Mouse (Mus musculus): ENCODE measurements at regions not wholly inside any gene's neighbourhood (a gene's known extent, or its start where the extent isn't known, plus 50 kb on each side); places are given as distances from the start of the nearest gene placed in this dataset.

DNA sequence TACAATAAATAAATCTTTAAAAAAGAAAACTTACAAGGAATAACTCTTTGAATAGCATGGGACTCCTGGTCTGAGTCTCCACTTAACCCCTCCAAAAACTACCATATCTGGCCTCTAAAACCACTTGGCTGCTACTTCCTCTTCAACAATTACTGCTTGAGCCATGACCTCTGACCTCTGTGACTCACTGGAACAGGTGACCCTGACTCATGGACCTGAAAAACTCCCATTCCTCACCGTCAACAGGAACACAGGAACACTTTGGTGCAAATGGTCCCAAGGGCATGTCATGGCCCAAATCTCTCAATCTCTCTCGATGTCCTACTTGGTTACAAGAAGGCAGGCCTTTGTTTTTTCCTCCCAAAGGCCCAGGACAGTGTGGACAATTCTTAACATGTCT lies 145.1 kb downstream of the Basp1 start:
- Histone ChIP-seq H3K4me2 (ENCODE audit: low read depth, low read length) (no peak overlapping the region), H3K27me3 (ENCODE audit: control insufficient read depth, insufficient read depth, low read length) (no peaks in the 10 kb centered on the region), H3K36me3 (ENCODE audit: control insufficient read depth, insufficient read depth) (no peaks in the 10 kb centered on the region), H3K9me3 (replicated peaks; ENCODE audit: control insufficient read depth, low read length) (no peaks in the 10 kb centered on the region), H3K27ac (ENCODE audit: low read length) (no peak overlapping the region), H3K4me3 (ENCODE audit: low read length) (no peak overlapping the region), H3K9ac (ENCODE audit: low read length) (no peak overlapping the region), H3K4me1 (ENCODE audit: control insufficient read depth, insufficient read depth, low read length) (no peaks in the 10 kb centered on the region)
- WGBS: 62% methylated on average over 2 of the region's 2 CpGs
- no peak for ATAC-seq (replicated peaks; ENCODE audit: extremely low read depth, insufficient read depth, low FRiP score)

DNA sequence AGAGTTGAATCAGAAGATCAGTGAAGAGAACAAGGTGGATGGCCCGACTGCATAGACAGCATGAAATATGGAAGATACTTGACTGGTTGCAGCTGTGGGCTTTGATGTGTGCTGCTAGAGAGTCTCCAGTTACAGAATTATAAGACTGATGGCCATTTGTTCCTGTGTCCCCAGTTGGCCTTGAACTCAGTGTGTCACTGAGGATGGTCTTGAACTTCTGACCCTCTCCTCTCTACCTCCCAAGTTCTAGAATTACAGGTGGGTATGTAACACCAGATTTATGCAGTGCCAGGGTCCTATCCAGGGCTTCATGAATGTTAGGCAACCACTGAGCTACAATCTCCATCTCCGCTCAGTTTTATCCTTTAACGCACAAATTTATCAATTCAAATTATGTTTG lies 146.1 kb downstream of the Basp1 start:
- Histone ChIP-seq H3K27ac (ENCODE audit: low read length) (no peak overlapping the region), H3K9ac (ENCODE audit: low read length) (no peak overlapping the region), H3K27me3 (ENCODE audit: control insufficient read depth, insufficient read depth, low read length) (no peaks in the 10 kb centered on the region), H3K4me2 (ENCODE audit: low read depth, low read length) (no peak overlapping the region), H3K4me3 (ENCODE audit: low read length) (no peak overlapping the region), H3K4me1 (ENCODE audit: control insufficient read depth, insufficient read depth, low read length) (no peaks in the 10 kb centered on the region), H3K9me3 (replicated peaks; ENCODE audit: control insufficient read depth, low read length) (no peaks in the 10 kb centered on the region), H3K36me3 (ENCODE audit: control insufficient read depth, insufficient read depth) (no peaks in the 10 kb centered on the region)
- ATAC-seq (replicated peaks; ENCODE audit: extremely low read depth, insufficient read depth, low FRiP score): no peak
- 88% methylated on average over 3 of the region's 3 CpGs for WGBS

DNA sequence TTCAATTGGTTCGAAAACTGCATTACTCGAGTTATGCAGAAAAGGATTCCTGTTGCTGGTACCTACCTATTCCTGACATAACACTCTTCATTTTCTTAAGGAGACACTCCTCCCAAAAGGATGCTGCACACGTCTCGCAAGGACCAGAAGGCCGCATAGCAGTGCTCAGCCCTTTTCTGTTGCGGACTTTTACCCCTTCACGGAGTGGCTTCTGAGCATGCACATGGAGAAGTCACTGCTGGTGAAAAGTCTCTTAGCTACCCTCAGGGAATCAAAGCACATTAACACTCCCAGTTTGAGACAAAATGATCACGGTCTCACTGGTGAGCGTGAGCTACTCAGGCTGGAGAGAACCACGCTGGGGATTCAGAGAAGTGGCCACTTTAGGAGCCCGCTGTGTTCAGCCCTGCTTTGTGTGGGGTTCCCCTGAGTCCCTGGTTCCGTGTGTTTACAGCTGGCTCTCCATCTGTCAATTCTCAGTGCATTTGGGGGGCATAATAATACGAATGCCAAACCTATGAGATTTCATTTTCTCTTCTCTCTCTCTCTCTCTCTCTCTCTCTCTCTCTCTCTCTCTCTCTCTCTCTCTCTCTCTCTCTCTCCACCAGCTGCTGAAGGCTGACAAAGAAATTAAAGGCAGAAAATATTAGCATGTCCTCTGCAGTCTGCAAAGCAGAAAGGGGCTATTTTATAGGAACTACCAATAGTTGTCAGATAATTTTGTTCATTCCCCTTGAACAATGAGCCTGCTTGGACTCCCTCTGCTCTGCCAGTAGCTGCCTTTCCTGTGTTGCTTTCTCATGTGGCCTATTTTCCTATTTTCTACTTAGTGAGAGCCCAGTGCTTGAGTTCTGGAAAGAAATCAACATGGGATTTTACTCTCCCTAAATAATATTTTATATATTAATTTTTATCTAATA lies 160.7 kb downstream of the Basp1 start:
- H3K4me2 ChIP-seq (ENCODE audit: low read depth, low read length): no peak overlapping the region
- no peaks in the 10 kb centered on the region for H3K4me1 ChIP-seq (ENCODE audit: control insufficient read depth, insufficient read depth, low read length)
- no peaks in the 10 kb centered on the region for H3K27me3 ChIP-seq (ENCODE audit: control insufficient read depth, insufficient read depth, low read length)
- H3K27ac ChIP-seq (ENCODE audit: low read length): no peak overlapping the region
- 70% methylated on average over 13 of the region's 13 CpGs for WGBS
- no peak overlapping the region for H3K4me3 ChIP-seq (ENCODE audit: low read length)
- no peak overlapping the region for H3K9ac ChIP-seq (ENCODE audit: low read length)
- H3K36me3 ChIP-seq (ENCODE audit: control insufficient read depth, insufficient read depth): no peaks in the 10 kb centered on the region
- H3K9me3 ChIP-seq (replicated peaks; ENCODE audit: control insufficient read depth, low read length): no peaks in the 10 kb centered on the region
- ATAC-seq (replicated peaks; ENCODE audit: extremely low read depth, insufficient read depth, low FRiP score): no peak

DNA sequence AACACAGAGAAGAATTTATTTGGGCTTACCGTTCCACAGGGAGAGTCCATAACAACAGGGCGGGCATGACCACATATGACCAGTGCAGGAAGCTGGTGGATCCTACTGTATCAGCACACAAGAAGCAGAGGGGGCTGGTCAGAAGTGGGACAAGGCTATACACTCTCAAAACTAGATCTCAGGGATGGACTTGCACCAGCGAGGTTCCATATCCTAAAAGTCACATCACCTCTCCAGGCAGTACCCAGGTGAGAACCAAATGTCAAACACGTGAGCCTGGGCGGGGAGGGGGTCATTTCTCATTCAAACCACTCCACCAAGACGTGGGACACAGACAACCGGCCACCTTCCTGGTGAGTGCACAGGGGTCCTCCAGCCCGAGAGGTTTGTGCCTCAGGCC lies 167.9 kb downstream of the Basp1 start:
- no peaks in the 10 kb centered on the region for H3K9me3 ChIP-seq (replicated peaks; ENCODE audit: control insufficient read depth, low read length)
- 80% methylated on average over 8 of the region's 8 CpGs for WGBS
- no peaks in the 10 kb centered on the region for H3K27me3 ChIP-seq (ENCODE audit: control insufficient read depth, insufficient read depth, low read length)
- H3K4me2 ChIP-seq (ENCODE audit: low read depth, low read length): no peak overlapping the region
- no peaks in the 10 kb centered on the region for H3K4me1 ChIP-seq (ENCODE audit: control insufficient read depth, insufficient read depth, low read length)
- H3K36me3 ChIP-seq (ENCODE audit: control insufficient read depth, insufficient read depth): no peaks in the 10 kb centered on the region
- no peak for ATAC-seq (replicated peaks; ENCODE audit: extremely low read depth, insufficient read depth, low FRiP score)
- H3K9ac ChIP-seq (ENCODE audit: low read length): no peak overlapping the region
- H3K4me3 ChIP-seq (ENCODE audit: low read length): no peak overlapping the region
- H3K27ac ChIP-seq (ENCODE audit: low read length): no peak overlapping the region

DNA sequence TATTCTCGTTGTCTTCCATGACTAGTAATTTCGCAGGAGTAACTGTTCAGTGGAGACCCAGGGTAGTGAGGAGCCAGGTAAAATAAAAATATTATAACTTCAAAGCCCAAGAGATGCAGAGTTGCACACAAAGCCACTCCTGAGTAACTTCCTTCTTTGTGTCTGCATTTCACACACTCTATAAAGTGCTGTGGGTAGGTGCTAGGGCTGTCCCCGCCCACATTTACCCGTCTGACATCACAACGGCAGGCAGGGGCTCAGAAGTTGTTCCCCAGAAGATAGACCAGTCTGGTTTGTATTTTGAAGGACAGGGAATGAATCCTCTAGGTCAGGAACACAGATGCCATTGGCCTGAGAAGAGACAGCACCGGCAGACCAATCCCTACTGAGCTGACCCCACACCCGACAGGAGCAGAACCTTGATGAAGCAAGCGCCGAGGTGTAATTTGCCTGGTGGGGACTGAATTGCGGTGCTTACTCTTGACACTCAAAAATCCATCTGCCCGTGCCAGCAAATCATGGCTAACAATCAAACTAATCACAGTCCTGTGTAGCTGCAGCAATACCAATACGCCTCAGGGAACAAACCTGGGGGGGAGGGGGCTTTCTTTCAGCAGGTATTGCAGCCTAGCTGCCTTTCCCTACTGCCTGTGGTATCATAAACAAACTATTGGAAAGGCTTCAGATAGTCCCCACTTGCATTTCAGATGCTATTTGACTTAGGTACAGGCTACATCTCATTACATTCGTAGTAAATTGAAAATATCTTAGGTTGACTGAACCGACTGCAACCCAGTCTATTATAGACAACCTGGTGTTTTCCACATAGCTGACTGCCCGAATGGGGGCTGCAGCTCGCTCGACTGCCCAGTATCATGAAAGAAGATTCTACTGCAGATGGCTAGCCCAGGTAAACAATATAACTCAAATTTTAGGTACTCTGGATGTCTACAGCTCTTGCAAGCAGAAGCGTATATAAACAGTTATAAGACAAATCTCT lies 175.6 kb downstream of the Basp1 start:
- Histone ChIP-seq H3K4me3 (ENCODE audit: low read length) (no peak overlapping the region), H3K27me3 (ENCODE audit: control insufficient read depth, insufficient read depth, low read length) (no peaks in the 10 kb centered on the region), H3K4me1 (ENCODE audit: control insufficient read depth, insufficient read depth, low read length) (no peaks in the 10 kb centered on the region), H3K4me2 (ENCODE audit: low read depth, low read length) (no peak overlapping the region), H3K9me3 (replicated peaks; ENCODE audit: control insufficient read depth, low read length) (no peaks in the 10 kb centered on the region), H3K27ac (ENCODE audit: low read length) (no peak overlapping the region), H3K36me3 (ENCODE audit: control insufficient read depth, insufficient read depth) (no peaks in the 10 kb centered on the region), H3K9ac (ENCODE audit: low read length) (no peak overlapping the region)
- no peak for ATAC-seq (replicated peaks; ENCODE audit: extremely low read depth, insufficient read depth, low FRiP score)
- WGBS: 74% methylated on average over 18 of the region's 18 CpGs

DNA sequence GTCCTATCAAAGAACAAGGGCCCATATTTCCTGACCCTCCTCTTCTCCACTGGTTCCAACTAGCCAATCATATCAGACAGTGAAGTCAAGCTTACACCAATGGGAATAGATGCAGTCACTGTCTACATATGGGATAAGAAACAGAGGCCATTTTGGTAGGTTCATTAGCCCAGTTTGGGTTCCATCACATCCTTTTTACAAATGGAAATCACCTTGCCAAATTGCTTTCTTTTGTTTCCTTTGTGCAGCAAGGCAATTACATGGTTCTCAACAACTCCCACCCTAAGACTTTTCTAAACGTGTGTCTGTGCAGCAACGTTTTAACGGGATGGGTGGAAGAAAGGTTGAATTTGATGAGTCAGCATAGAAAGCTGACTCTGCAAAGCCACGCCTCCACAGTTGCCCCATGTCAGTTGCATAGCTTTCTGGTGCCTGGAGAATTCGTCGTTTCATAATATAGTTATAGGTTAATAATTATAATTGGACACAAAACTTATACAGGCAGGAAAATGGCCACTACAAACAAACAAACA lies 177.3 kb downstream of the Basp1 start:
- Histone ChIP-seq H3K9me3 (replicated peaks; ENCODE audit: control insufficient read depth, low read length) (no peaks in the 10 kb centered on the region), H3K4me2 (ENCODE audit: low read depth, low read length) (no peak overlapping the region), H3K36me3 (ENCODE audit: control insufficient read depth, insufficient read depth) (no peaks in the 10 kb centered on the region), H3K27me3 (ENCODE audit: control insufficient read depth, insufficient read depth, low read length) (no peaks in the 10 kb centered on the region), H3K9ac (ENCODE audit: low read length) (no peak overlapping the region), H3K27ac (ENCODE audit: low read length) (no peak overlapping the region), H3K4me1 (ENCODE audit: control insufficient read depth, insufficient read depth, low read length) (no peaks in the 10 kb centered on the region), H3K4me3 (ENCODE audit: low read length) (no peak overlapping the region)
- WGBS: 82% methylated on average over 6 of the region's 6 CpGs
- no peak for ATAC-seq (replicated peaks; ENCODE audit: extremely low read depth, insufficient read depth, low FRiP score)

DNA sequence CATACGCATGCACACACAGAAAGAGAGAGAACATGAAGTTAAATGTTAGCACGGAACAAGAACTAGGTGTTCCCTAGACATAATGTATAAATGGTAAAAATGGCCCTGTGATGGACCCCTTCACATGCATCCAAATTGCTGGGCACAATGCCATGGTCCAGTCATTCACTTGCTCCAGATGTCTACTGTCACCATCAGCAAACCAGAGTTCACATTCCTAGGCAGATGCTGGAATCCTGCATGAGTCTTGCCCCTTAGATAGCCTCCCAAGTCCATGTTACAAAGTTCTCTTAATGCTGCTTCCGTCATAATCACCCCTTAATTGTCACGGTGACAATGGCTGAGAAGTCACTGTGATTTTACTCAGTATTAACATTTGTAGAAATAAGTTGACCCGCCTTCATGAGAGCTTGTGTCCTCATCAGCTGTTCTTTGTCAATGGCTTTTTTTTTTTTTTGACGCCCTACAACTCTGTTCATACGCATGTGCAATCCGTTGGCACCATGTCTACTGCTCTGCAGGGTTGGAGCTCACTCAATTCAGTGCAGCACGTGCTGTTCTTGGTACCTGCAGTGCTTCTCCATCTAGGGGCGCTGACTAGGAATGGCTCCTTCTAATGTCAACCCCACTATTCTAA lies 179.4 kb downstream of the Basp1 start:
- 77% methylated on average over 10 of the region's 10 CpGs for WGBS
- Histone ChIP-seq H3K4me2 (ENCODE audit: low read depth, low read length) (no peak overlapping the region), H3K4me1 (ENCODE audit: control insufficient read depth, insufficient read depth, low read length) (no peaks in the 10 kb centered on the region), H3K27me3 (ENCODE audit: control insufficient read depth, insufficient read depth, low read length) (no peaks in the 10 kb centered on the region), H3K4me3 (ENCODE audit: low read length) (no peak overlapping the region), H3K36me3 (ENCODE audit: control insufficient read depth, insufficient read depth) (no peaks in the 10 kb centered on the region), H3K9me3 (replicated peaks; ENCODE audit: control insufficient read depth, low read length) (no peaks in the 10 kb centered on the region), H3K27ac (ENCODE audit: low read length) (no peak overlapping the region), H3K9ac (ENCODE audit: low read length) (no peak overlapping the region)
- no peak for ATAC-seq (replicated peaks; ENCODE audit: extremely low read depth, insufficient read depth, low FRiP score)

DNA sequence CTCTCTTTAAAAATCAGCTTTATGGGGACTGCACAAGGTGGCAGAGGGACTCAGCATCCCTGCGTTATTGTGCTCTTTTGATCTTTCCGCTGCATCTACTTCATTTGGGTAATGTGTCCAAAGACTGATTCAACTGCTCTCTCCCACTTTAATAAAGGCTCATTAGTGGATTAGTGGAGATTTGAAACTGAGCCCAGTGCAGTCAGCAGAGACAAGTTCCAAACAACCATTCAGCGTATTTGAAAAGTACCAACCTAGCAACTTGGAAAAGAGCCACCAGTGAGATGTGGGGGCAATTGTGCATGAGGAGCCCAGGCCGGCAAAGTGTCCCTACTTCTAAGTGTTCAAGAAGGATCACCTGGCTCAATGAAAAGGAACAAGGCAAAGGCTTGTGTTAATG lies 183.4 kb downstream of the Basp1 start:
- Histone ChIP-seq H3K27ac (ENCODE audit: low read length) (no peak overlapping the region), H3K4me2 (ENCODE audit: low read depth, low read length) (no peak overlapping the region), H3K36me3 (ENCODE audit: control insufficient read depth, insufficient read depth) (no peaks in the 10 kb centered on the region), H3K27me3 (ENCODE audit: control insufficient read depth, insufficient read depth, low read length) (no peaks in the 10 kb centered on the region), H3K4me3 (ENCODE audit: low read length) (no peak overlapping the region), H3K9me3 (replicated peaks; ENCODE audit: control insufficient read depth, low read length) (no peaks in the 10 kb centered on the region), H3K4me1 (ENCODE audit: control insufficient read depth, insufficient read depth, low read length) (no peaks in the 10 kb centered on the region), H3K9ac (ENCODE audit: low read length) (no peak overlapping the region)
- 89% methylated on average over 4 of the region's 4 CpGs for whole genome bisulfite sequencing
- no peak for ATAC-seq (replicated peaks; ENCODE audit: extremely low read depth, insufficient read depth, low FRiP score)

Data from heart, embryonic 16.5 days (tissue).